Mouse (Mus musculus) Patski (cell line): ENCODE results near the gene Reg1. TPM values are rescaled to one million over a fixed set of nuclear protein-coding genes. Genes with fewer than 3 reads are reported as not detected.

Source experiments
- ATAC-seq: fragments of 100-300 bp; one replicate; pipeline ENCODE4 v1.8.0; 2021
- CTCF ChIA-PET: fragments of 350-600 bp; sonication (Branson Sonifier 250); formaldehyde crosslinking; loops from one replicate; lab custom pipeline; 2022; ENCODE audit warnings: inconsistent platforms; lab: Charles Lee
- POLR2A ChIA-PET: fragments of 350-600 bp; sonication (Branson Sonifier 250); formaldehyde crosslinking; loops from one replicate; lab custom pipeline; 2022; ENCODE audit warnings: antibody characterized with exemption, inconsistent platforms; lab: Charles Lee
- DNase-seq: peaks from one replicate; pipeline ENCODE4 v3.0.0-alpha.2; 2011; ENCODE audit warnings: low read depth, low spot score
- H3K27me3 ChIP-seq: fragments of 371-371 bp; one replicate; pipeline ENCODE4 v1.5.1; 2021
- CTCF ChIP-seq: fragments of 100-300 bp; IDR thresholded peaks from one replicate; pipeline ENCODE4 v1.5.1; 2021
- in situ Hi-C: fragments of 300-500 bp; cut with MboI; formaldehyde crosslinking; loops from 3 replicates; pipeline ENCODE4 v1.11.1; 2018; ENCODE audit warnings: low pct_unique_long_range_greater_than_20kb, mixed read lengths
- polyA plus RNA-seq: library from polyadenylated mRNA; unstranded; gene quantifications from one replicate; pipeline ENCODE4 v1.2.3, GENCODE M21; 2021

The Reg1 gene
- polyA plus RNA-seq, 1 experiment from 2014 or later = not detected

GRCm38 (mm10) chr6:78468772-78469171 is 46.3 kb downstream of the Reg1 start, which contains the start of gene Reg3g:
Gene Reg3g, minus strand, starts transcription at chr6:78468872.
- CTCF ChIA-PET = no interaction called here
- in situ Hi-C loops = no loop called here

GRCm38 (mm10) chr6:78469287-78469686 is 46.8 kb downstream of the Reg1 start:
- TF ChIP-seq CTCF = no peak
- DNase-seq = no peak
- ChIA-PET POLR2A (no interaction called here), CTCF (no interaction called here)
- in situ Hi-C loops = no loop called here
- no peak for ATAC-seq
- H3K27me3 ChIP-seq = peaks cover 3% of the 10 kb centered on the region

More at GRCm38 (mm10) chr6:78468772-78469171, 46.3 kb downstream of the Reg1 start, which contains the start of gene Reg3g:
- peaks cover 3% of the 10 kb centered on the region for H3K27me3 ChIP-seq
- DNase-seq (no peak), ATAC-seq (no peak)
- TF ChIP-seq CTCF = no peak
- POLR2A ChIA-PET = no interaction called here

Other genes with a start within 250 kb of the Reg1 start
- gene Reg3b, start 52.1 kb upstream of the Reg1 start, polyA plus RNA-seq = not detected
- gene Reg3d, start 43.8 kb upstream of the Reg1 start, polyA plus RNA-seq = not detected
- not detected for gene Reg3a, start 42.0 kb upstream of the Reg1 start, polyA plus RNA-seq
- gene Reg2, start 27.1 kb upstream of the Reg1 start, polyA plus RNA-seq = not detected
- not detected for gene Reg3g, start 46.2 kb downstream of the Reg1 start, polyA plus RNA-seq